Mouse (Mus musculus) G1E (cell line): Measurements from ENCODE around the gene Meis2. TPM values are rescaled to one million over a fixed set of nuclear protein-coding genes. Genes with fewer than 3 reads are reported as not detected.

Experiments
- ATAC-seq: 2 replicates; pipeline ENCODE4 v1.8.0; 2016; ENCODE audit warnings: mild to moderate bottlenecking; ENCODE audit not compliant: insufficient number of reproducible peaks, poor library complexity, low FRiP score, severe bottlenecking; ENCODE audit errors: extremely low read depth
- DNase-seq: peaks from one replicate; pipeline ENCODE4 v3.0.0; 2012; ENCODE audit warnings: low spot score
- H3K27me3 ChIP-seq: 2 replicates; pipeline ENCODE4 v1.6.1; 2012; ENCODE audit warnings: mild to moderate bottlenecking, low read length, inconsistent platforms; ENCODE audit not compliant: insufficient read depth
- H3K36me3 ChIP-seq: replicated peaks from 2 replicates; pipeline ENCODE3; 2012; ENCODE audit warnings: mild to moderate bottlenecking, inconsistent platforms
- H3K4me1 ChIP-seq: 2 replicates; pipeline ENCODE4 v1.6.1; 2012; ENCODE audit warnings: low read depth, low read length, inconsistent platforms, mixed read lengths; ENCODE audit not compliant: insufficient read depth
- H3K4me3 ChIP-seq: 2 replicates; pipeline ENCODE4 v1.5.1; 2012; ENCODE audit warnings: low read depth, mild to moderate bottlenecking, inconsistent platforms, low read length, moderate library complexity, mixed read lengths
- H3K9me3 ChIP-seq: replicated peaks from 2 replicates; pipeline ENCODE4 v1.6.1; 2012; ENCODE audit warnings: inconsistent platforms
- CTCF ChIP-seq: IDR thresholded peaks from 2 replicates; pipeline ENCODE4 v1.5.1; 2012; ENCODE audit warnings: low read depth, low read length, inconsistent platforms, mixed read lengths
- GATA1 ChIP-seq: IDR thresholded peaks from 2 replicates; pipeline ENCODE4 v1.6.1; 2012; ENCODE audit warnings: borderline replicate concordance, low read length, inconsistent platforms, mixed read lengths
- GATA2 ChIP-seq: IDR thresholded peaks from 2 replicates; pipeline ENCODE4 v1.6.1; 2012; ENCODE audit warnings: low read depth, low read length, inconsistent platforms, borderline replicate concordance
- POLR2AphosphoS5 ChIP-seq: IDR thresholded peaks from 2 replicates; pipeline ENCODE4 v1.6.1; 2012; ENCODE audit warnings: low read depth, low read length, inconsistent platforms; ENCODE audit not compliant: insufficient replicate concordance
- TAL1 ChIP-seq: conservative IDR thresholded peaks from 2 replicates; pipeline ENCODE4 v1.6.1; 2012; ENCODE audit warnings: low read depth, low read length, inconsistent platforms, mixed read lengths
- polyA plus RNA-seq: library from polyadenylated mRNA; stranded (reverse); fragments of >175 nt; gene quantifications from 2 replicates; pipeline ENCODE4 v1.2.3, GENCODE M21; 2012
- total RNA-seq, 2 experiments: library from RNA; stranded (forward) in 1 of 2; stranded (reverse) in 1 of 2; fragments of 200-1000 nt in 1 of 2; fragments of >200 nt in 1 of 2; fragmentation: Nextera tagmentation in 1 of 2; gene quantifications; 2 replicates each; pipeline ENCODE4 v1.2.3; 2014 to 2017

Meis2 gene
- total and polyA plus RNA-seq, 3 experiments, result 0.27 to 4.3 (median 3.2) TPM

- no peak for DNase-seq
- no peak for TF ChIP-seq TAL1
- no peak for TF ChIP-seq CTCF
- no peak for TF ChIP-seq POLR2AphosphoS5
- Histone ChIP-seq H3K4me1 (no peaks in the 10 kb centered on the region), H3K36me3 (no peaks in the 10 kb centered on the region), H3K9me3 (peaks cover 14% of the 10 kb centered on the region), H3K4me3 (no peak overlapping the region), H3K27me3 (no peaks in the 10 kb centered on the region)
- ATAC-seq, result no peak
Measured at GRCm38 (mm10) chr2:115852109-115852508, 213.5 kb downstream of the Meis2 start.

- TF ChIP-seq GATA2 (no peak), TAL1 (no peak), GATA1 (no peak), POLR2AphosphoS5 (no peak), CTCF (no peak)
- Histone ChIP-seq H3K36me3 (no peaks in the 10 kb centered on the region), H3K27me3 (no peaks in the 10 kb centered on the region), H3K4me3 (no peak overlapping the region), H3K9me3 (peaks cover 14% of the 10 kb centered on the region), H3K4me1 (no peaks in the 10 kb centered on the region)
- DNase-seq (no peak), ATAC-seq (no peak)
Measured at GRCm38 (mm10) chr2:115850961-115851360, 214.7 kb downstream of the Meis2 start.

- Histone ChIP-seq H3K9me3 (no peaks in the 10 kb centered on the region), H3K36me3 (no peaks in the 10 kb centered on the region), H3K4me3 (no peak overlapping the region), H3K4me1 (no peaks in the 10 kb centered on the region), H3K27me3 (no peaks in the 10 kb centered on the region)
- ATAC-seq (no peak), DNase-seq (no peak)
- TF ChIP-seq GATA2, result no peak
- TF ChIP-seq POLR2AphosphoS5, result no peak
Measured at GRCm38 (mm10) chr2:115842821-115843220, 222.8 kb downstream of the Meis2 start.

GRCm38 (mm10) chr2:115836034-115836433 is 229.6 kb downstream of the Meis2 start:
- H3K36me3 ChIP-seq, result no peaks in the 10 kb centered on the region
- no peak overlapping the region for H3K4me3 ChIP-seq
- DNase-seq (no peak), ATAC-seq (no peak)
- no peaks in the 10 kb centered on the region for H3K27me3 ChIP-seq
- TF ChIP-seq POLR2AphosphoS5 (no peak), GATA2 (no peak), GATA1 (no peak), TAL1 (no peak), CTCF (no peak)
- H3K4me1 ChIP-seq, result no peaks in the 10 kb centered on the region
- no peaks in the 10 kb centered on the region for H3K9me3 ChIP-seq

- no peak for DNase-seq
- H3K4me3 ChIP-seq, result no peak overlapping the region
- H3K4me1 ChIP-seq, result no peaks in the 10 kb centered on the region
- no peaks in the 10 kb centered on the region for H3K27me3 ChIP-seq
- ATAC-seq, result no peak
- TF ChIP-seq POLR2AphosphoS5 (no peak), GATA1 (no peak), TAL1 (no peak), CTCF (no peak), GATA2 (no peak)
- no peaks in the 10 kb centered on the region for H3K9me3 ChIP-seq
- H3K36me3 ChIP-seq, result no peaks in the 10 kb centered on the region
Measured at GRCm38 (mm10) chr2:115822361-115822760, 243.3 kb downstream of the Meis2 start.

DNA sequence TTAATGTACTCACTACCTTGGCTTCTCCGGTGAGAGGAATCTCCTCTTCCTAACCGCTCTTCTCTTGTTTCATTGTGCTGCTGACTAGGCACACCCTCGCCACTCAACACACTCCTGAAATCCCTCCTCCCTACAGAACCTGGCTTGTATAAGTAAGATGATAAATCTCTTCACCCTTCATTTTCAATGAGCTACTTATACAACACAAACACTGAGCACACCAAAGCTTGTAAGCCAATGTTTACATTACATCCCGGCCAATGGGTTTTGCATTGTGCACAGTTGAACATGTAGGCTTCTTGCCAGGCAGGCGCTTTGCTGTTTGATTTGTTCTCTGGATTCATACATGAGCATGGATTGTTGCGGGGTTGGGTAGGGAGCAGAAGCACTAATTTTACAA is 247.7 kb downstream of the Meis2 start:
- no peaks in the 10 kb centered on the region for H3K36me3 ChIP-seq
- no peaks in the 10 kb centered on the region for H3K27me3 ChIP-seq
- H3K4me3 ChIP-seq, result no peak overlapping the region
- ATAC-seq, result no peak
- TF ChIP-seq GATA1 (no peak), CTCF (no peak), GATA2 (no peak), TAL1 (no peak), POLR2AphosphoS5 (no peak)
- no peaks in the 10 kb centered on the region for H3K4me1 ChIP-seq
- DNase-seq, result no peak
- H3K9me3 ChIP-seq, result no peaks in the 10 kb centered on the region

DNA sequence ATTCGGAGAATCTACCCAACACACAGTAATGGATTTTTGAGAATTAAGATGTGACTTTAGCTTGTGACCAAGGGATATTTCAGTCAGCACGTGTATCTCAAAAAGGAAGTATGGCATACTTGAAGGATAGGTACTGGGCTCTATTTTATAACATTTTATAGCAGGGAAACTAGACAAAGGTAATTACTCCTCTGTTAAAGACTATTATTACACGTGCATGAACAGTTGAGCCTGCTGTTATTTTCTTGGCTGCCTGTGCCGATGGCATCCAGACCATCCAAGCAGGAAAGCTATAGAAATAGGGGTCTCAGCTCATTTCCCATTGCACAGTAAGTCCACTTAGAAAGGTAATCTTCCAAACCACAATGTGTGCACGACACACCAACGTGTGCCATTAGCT is 251.9 kb downstream of the Meis2 start:
- Histone ChIP-seq H3K4me3 (no peak overlapping the region), H3K4me1 (no peaks in the 10 kb centered on the region), H3K9me3 (no peaks in the 10 kb centered on the region), H3K27me3 (no peaks in the 10 kb centered on the region), H3K36me3 (no peaks in the 10 kb centered on the region)
- DNase-seq (no peak), ATAC-seq (no peak)
- TF ChIP-seq POLR2AphosphoS5 (no peak), TAL1 (no peak), CTCF (no peak), GATA2 (no peak), GATA1 (no peak)
